Mouse (Mus musculus) embryonic facial prominence, embryonic 14.5 days (tissue): ENCODE results near the gene Tbx1. TPM values are rescaled to one million over a fixed set of nuclear protein-coding genes. Genes with fewer than 3 reads are reported as not detected.

Source experiments
- ATAC-seq: fragments of 200-750 bp; cut with Nextera tagmentation; 2 replicates; pipeline ENCODE4 v1.8.0; 2017; ENCODE audit warnings: low read depth, moderate number of reproducible peaks, moderate TSS enrichment
- DNase-seq: peaks from one replicate; pipeline ENCODE4 v3.0.0-alpha.2; 2015; ENCODE audit warnings: low spot score
- H3K27ac ChIP-seq: fragments of 300-500 bp; sonication (generic); replicated peaks from 2 replicates; pipeline ENCODE4 v1.5.1; 2014; ENCODE audit warnings: low read depth, mild to moderate bottlenecking, low read length, moderate library complexity
- H3K27me3 ChIP-seq: fragments of 300-500 bp; sonication (generic); replicated peaks from 2 replicates; pipeline ENCODE4 v1.6.1; 2014; ENCODE audit warnings: low read length; ENCODE audit not compliant: control insufficient read depth, insufficient read depth
- H3K36me3 ChIP-seq: fragments of 300-500 bp; sonication (generic); 2 replicates; pipeline ENCODE4 v1.6.1; 2014; ENCODE audit warnings: low read length, mixed read lengths; ENCODE audit not compliant: control insufficient read depth, insufficient read depth
- H3K4me1 ChIP-seq: fragments of 300-500 bp; sonication (generic); 2 replicates; pipeline ENCODE4 v1.6.1; 2014; ENCODE audit warnings: antibody characterized with exemption, low read length; ENCODE audit not compliant: control insufficient read depth, insufficient read depth
- H3K4me2 ChIP-seq: fragments of 300-500 bp; sonication (generic); 2 replicates; pipeline ENCODE4 v1.6.1; 2014; ENCODE audit warnings: low read depth, mild to moderate bottlenecking, low read length, moderate library complexity, mixed read lengths
- H3K4me3 ChIP-seq: fragments of 300-500 bp; sonication (generic); 2 replicates; pipeline ENCODE4 v1.5.1; 2014; ENCODE audit warnings: low read depth, mild to moderate bottlenecking, low read length
- H3K9ac ChIP-seq: fragments of 300-500 bp; sonication (generic); 2 replicates; pipeline ENCODE4 v1.6.1; 2014; ENCODE audit warnings: low read depth, mild to moderate bottlenecking, low read length, moderate library complexity, mixed read lengths
- H3K9me3 ChIP-seq: fragments of 300-500 bp; sonication (generic); 2 replicates; pipeline ENCODE4 v1.6.1; 2016; ENCODE audit warnings: low read length; ENCODE audit not compliant: control insufficient read depth
- WGBS: fragments of 180-500 bp; shearing (Covaris S2); extraction: QIAGEN DNeasy Blood & Tissue Kit; methylation state at CpG from one replicate; pipeline ENCODE4 v1.1.7; 2014; 5-methylcytosine and 5-hydroxymethylcytosine counted together
- polyA plus RNA-seq: library from polyadenylated mRNA; unstranded; fragments of >200 nt; fragmentation: Nextera tagmentation; extraction: Ambion mirVana; gene quantifications from 2 replicates; pipeline ENCODE4 v1.2.1, GENCODE M21; 2014

Gene Tbx1
- polyA plus RNA-seq: 10.5 and 12.4 TPM in 2 replicates

GRCm38 (mm10) chr16:18589804-18590790, at the start of gene Tbx1:
TSS of gene Tbx1 (minus strand) at chr16:18590671.
- no peak within 1 kb of the TSS for H3K27ac ChIP-seq
- 6% methylated on average over 37 of the region's 48 CpGs for WGBS
- no peak within 1 kb of the TSS; the same call in 1 of the 2 replicates for H3K9ac ChIP-seq
- H3K4me2 ChIP-seq: peak within 1 kb of the TSS; percentile 43
- peaks cover 79% of the 10 kb centered on the region for H3K27me3 ChIP-seq
- no peaks in the 10 kb centered on the region for H3K9me3 ChIP-seq
- peak within 1 kb of the TSS; percentile 32 for H3K4me3 ChIP-seq
- DNase-seq (no peak), ATAC-seq (no peak)
- H3K36me3 ChIP-seq: no peaks in the 10 kb centered on the region
- H3K4me1 ChIP-seq: peaks cover 25% of the 10 kb centered on the region; the same call in 1 of the 2 replicates

GRCm38 (mm10) chr16:18639382-18639929, 49.0 kb upstream of the Tbx1 start:
- no peak overlapping the region for H3K4me3 ChIP-seq

DNA sequence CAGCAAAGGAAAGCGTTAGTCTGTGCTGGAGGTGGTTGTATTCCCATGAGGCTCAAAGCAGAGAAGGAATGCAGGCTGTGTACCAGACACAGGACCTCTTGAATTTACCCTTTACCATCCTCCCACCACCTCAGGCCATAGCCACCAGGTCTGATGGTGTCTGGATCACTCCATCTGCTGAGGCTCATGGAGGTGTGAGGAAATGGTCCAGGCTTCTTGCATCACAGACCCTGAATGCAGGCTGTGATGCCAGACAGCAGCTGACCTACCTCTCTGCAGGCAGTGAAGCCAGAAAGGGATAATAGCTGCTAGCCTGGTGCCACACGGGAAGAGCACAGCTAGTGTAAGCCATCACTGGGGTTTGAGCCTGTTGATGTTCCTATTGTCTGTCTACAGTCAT, 47.9 kb upstream of the Tbx1 start:
- Histone ChIP-seq H3K4me3 (no peak overlapping the region), H3K9ac (no peak overlapping the region), H3K4me2 (no peak overlapping the region), H3K27ac (no peak overlapping the region), H3K4me1 (no peaks in the 10 kb centered on the region), H3K36me3 (no peaks in the 10 kb centered on the region), H3K27me3 (no peaks in the 10 kb centered on the region), H3K9me3 (no peaks in the 10 kb centered on the region)
- ATAC-seq: no peak
- 38% methylated on average over 2 of the region's 2 CpGs for WGBS
- no peak for DNase-seq

More at GRCm38 (mm10) chr16:18639382-18639929, 49.0 kb upstream of the Tbx1 start:
- H3K4me1 ChIP-seq: no peaks in the 10 kb centered on the region
- no peak for ATAC-seq
- H3K27me3 ChIP-seq: no peaks in the 10 kb centered on the region
- H3K4me2 ChIP-seq: no peak overlapping the region
- no peak for DNase-seq
- WGBS: 88% methylated on average over 1 of the region's 1 CpGs
- no peaks in the 10 kb centered on the region for H3K9me3 ChIP-seq
- H3K36me3 ChIP-seq: no peaks in the 10 kb centered on the region
- H3K27ac ChIP-seq: no peak overlapping the region
- H3K9ac ChIP-seq: no peak overlapping the region

- DNase-seq (no peak), ATAC-seq (no peak)
- Histone ChIP-seq H3K4me1 (no peaks in the 10 kb centered on the region), H3K4me3 (no peak overlapping the region), H3K27me3 (no peaks in the 10 kb centered on the region), H3K36me3 (no peaks in the 10 kb centered on the region), H3K4me2 (no peak overlapping the region), H3K27ac (no peak overlapping the region), H3K9ac (no peak overlapping the region), H3K9me3 (no peaks in the 10 kb centered on the region)
- 36% methylated on average over 3 of the region's 3 CpGs for WGBS
These were observed 46.3 kb upstream of the Tbx1 start for GRCm38 (mm10) chr16:18636804-18637203.

- Histone ChIP-seq H3K27me3 (no peaks in the 10 kb centered on the region), H3K27ac (no peak overlapping the region), H3K36me3 (no peaks in the 10 kb centered on the region), H3K4me2 (no peak overlapping the region), H3K4me3 (no peak overlapping the region), H3K9me3 (no peaks in the 10 kb centered on the region), H3K9ac (no peak overlapping the region), H3K4me1 (no peaks in the 10 kb centered on the region)
- WGBS: 70% methylated on average over 5 of the region's 5 CpGs
- DNase-seq: no peak
- no peak for ATAC-seq
These were observed 45.9 kb upstream of the Tbx1 start for GRCm38 (mm10) chr16:18636401-18636800.

- H3K9ac ChIP-seq: no peak overlapping the region
- 6% methylated on average over 1 of the region's 1 CpGs for WGBS
- ATAC-seq (no peak), DNase-seq (peak; percentile 65)
- H3K9me3 ChIP-seq: no peaks in the 10 kb centered on the region
- H3K4me2 ChIP-seq: no peak overlapping the region
- H3K27me3 ChIP-seq: no peaks in the 10 kb centered on the region
- no peaks in the 10 kb centered on the region for H3K36me3 ChIP-seq
- H3K4me3 ChIP-seq: no peak overlapping the region
- H3K4me1 ChIP-seq: peaks cover 8% of the 10 kb centered on the region
- no peak overlapping the region for H3K27ac ChIP-seq
These were observed 42.9 kb upstream of the Tbx1 start for GRCm38 (mm10) chr16:18633333-18633732.

GRCm38 (mm10) chr16:18632816-18633215, 42.3 kb upstream of the Tbx1 start:
- 28% methylated on average over 2 of the region's 2 CpGs for WGBS
- no peaks in the 10 kb centered on the region for H3K36me3 ChIP-seq
- H3K4me1 ChIP-seq: peaks cover 13% of the 10 kb centered on the region
- no peak for DNase-seq
- ATAC-seq: no peak
- H3K4me3 ChIP-seq: no peak overlapping the region
- no peak overlapping the region for H3K9ac ChIP-seq
- no peaks in the 10 kb centered on the region for H3K27me3 ChIP-seq
- H3K9me3 ChIP-seq: no peaks in the 10 kb centered on the region
- no peak overlapping the region for H3K4me2 ChIP-seq
- no peak overlapping the region for H3K27ac ChIP-seq

DNA sequence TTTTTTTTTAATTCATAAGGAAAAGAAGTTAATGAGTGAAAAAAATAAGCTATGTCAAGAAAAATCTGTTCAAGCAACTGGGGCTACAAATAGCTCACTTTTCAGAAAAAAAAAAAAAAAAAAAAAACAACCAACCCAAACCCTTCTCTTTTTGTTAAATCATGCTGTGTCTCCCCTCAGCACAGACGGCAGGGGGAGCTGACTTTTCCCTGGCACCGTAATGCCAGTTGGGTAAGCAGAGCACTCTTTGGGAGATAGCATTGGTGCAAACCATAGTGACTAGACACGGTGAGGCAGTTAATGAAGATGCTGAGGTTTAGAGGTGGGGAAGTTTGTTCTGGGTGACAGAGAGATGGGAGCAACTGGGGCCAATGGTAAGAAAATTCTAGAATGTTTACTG, 41.6 kb upstream of the Tbx1 start:
- H3K27me3 ChIP-seq: no peaks in the 10 kb centered on the region
- no peak for DNase-seq
- H3K4me2 ChIP-seq: no peak overlapping the region
- no peak overlapping the region for H3K9ac ChIP-seq
- no peak for ATAC-seq
- H3K4me1 ChIP-seq: peaks cover 19% of the 10 kb centered on the region
- no peaks in the 10 kb centered on the region for H3K9me3 ChIP-seq
- no peak overlapping the region for H3K4me3 ChIP-seq
- no peak overlapping the region for H3K27ac ChIP-seq
- H3K36me3 ChIP-seq: no peaks in the 10 kb centered on the region
- 65% methylated on average over 3 of the region's 3 CpGs for WGBS
